Mouse (Mus musculus) T-helper 1 cell (primary cell): ENCODE measurements around the gene Nit2.
"Not testable (repeated sequence)": the region's sequence is repeated elsewhere in the genome, so short reads cannot be mapped to it uniquely, and the experiment has no call there.

Source experiments
- in situ Hi-C: fragments of 300-600 bp; cut with MboI, MseI; formaldehyde crosslinking; loops from one replicate; pipeline ENCODE4 v1.15.1; 2025; ENCODE audit warnings: high pct_unique_total_duplicates

The Nit2 gene

DNA sequence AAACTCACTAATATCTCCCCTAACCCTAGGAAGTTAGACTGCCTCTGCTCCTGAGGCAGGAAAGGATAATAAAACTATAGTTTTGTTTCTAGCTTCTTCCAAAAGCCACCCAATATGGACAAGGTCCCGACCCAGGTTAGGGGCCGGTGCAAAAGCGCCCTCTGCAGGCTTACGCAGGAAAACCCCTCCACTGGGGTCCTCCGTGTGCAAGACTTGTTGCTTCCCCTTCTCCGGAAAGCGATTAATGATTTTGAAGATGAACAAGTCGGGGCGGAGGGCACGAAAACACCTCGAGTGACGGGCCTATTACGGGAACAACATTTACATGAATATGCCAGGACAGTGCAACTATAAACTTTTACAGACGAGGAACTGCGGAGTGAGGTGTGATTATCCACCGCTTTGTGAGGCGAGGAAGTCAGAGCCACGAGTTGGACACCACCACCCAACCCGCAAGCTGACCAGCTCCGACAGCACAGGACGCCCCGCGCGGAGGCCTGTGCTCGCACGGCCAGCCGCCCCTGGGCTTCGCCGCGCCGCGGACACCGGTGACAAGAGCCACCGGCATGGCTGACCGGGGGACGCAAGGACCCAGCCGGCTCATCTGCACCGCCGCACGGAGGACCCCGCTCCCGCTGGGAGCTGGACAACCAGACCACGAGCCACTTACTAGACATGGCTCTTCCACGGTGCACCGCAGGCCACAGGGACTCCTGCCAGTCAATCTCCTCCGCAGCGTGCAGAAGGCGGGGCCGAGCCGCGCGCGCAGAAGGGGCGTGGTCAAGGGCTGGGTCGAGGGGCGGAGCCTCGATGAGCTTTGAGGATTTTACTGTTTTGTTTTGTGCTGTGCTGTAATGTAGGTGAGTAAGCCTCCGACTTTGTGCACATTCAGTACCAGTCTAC is at the start of gene Nit2:
Nit2 (minus strand) TSS at position 731 of the 903 bp plus-strand sequence.
- in situ Hi-C loops, result loop anchor here (5.0 kb wide), 1 partner anchor 35 kb away; no protein-coding TSS in a partner anchor

- in situ Hi-C loops, result no loop called here
Observed at GRCm38 (mm10) chr16:57215957-57216356, 48.8 kb upstream of the Nit2 start.

DNA sequence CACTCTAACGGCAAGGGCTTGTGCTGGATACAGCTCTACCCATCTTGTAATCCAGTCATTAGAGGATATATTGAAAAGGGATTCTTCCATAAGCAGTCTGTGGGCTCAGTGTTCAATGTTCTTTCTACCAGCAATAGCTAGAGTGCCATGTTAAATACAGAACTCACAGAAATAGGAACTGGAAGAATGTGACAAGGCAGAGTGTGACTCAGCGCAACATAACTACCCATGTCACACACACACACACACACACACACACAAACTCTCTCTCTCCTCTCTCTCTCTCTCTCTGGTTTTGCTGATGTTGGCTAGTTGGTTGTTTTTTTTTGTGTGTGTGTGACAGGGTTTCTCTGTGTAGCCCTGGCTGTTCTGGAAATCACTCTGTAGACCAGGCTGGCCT is 43.9 kb upstream of the Nit2 start:
- in situ Hi-C loops, result no loop called here

- in situ Hi-C loops, result no loop called here
Observed at GRCm38 (mm10) chr16:57208342-57208741, 41.2 kb upstream of the Nit2 start.

DNA sequence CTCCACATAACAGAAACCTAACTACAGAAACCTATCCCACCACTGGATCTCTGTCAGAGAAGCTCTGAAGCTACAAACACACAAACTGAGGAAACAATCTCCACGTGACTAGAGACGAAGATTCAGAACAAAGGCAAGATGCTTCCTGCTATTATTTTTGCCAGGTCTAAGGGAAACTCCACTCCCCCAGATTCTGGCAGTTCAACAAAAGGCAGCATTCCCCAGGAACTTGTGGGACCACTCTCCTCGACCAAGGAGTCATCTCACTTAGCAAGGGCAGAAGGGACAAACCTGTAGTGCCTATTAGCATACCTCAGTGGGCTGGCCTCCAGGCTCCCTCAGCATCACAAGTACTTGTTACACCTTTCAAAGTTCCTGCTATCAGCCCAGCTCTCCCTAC is 30.1 kb upstream of the Nit2 start:
- in situ Hi-C loops, result loop anchor here (25.0 kb wide), 1 partner anchor 285 kb away; no protein-coding TSS in a partner anchor

DNA sequence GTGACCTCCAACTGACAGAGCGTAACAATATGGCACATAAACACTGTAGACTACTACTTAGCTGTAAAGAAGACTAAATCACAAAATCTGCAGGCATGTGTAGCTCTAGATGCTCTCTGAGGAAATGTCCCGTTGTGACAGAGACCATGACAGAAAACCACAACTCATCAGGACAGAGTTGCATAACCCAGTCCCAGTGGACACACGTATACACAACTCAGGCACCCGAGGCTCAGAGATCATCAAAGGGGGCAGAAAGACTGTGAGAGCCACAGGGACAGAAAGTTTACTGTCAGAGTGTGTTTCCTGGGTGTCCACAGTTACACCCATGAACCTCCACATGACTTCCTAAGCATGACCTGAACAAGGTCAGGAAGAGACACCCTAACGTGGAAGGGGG is 29.4 kb upstream of the Nit2 start:
- in situ Hi-C loops, result loop anchor here (25.0 kb wide), 1 partner anchor 284 kb away; no protein-coding TSS in a partner anchor

- in situ Hi-C loops, result loop anchor here (25.0 kb wide), 1 partner anchor 279 kb away; no protein-coding TSS in a partner anchor
Observed at GRCm38 (mm10) chr16:57191214-57191613, 24.1 kb upstream of the Nit2 start.

GRCm38 (mm10) chr16:57190390-57190789 is 23.2 kb upstream of the Nit2 start:
- in situ Hi-C loops, result loop anchor here (25.0 kb wide), 1 partner anchor 278 kb away; no protein-coding TSS in a partner anchor

DNA sequence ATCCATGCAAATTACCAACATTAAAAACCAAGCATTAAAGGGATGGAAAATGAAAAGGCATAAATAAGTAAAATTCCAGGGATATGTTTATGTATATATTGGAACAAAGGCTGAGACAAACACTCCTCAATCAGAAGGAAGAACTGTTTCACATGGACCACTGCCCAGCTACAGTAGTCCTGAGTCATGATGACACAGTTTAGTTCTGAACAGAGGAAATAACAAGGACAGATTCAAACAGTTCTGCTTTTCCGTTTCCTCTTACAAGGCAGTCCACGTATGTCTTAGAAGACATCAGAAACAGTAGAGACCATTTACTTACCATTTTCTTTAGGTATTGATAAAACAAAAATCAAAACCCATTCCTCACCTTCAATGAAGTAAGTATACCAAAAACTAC is 22.4 kb upstream of the Nit2 start:
- in situ Hi-C loops, result loop anchor here (25.0 kb wide), 1 partner anchor 277 kb away; no protein-coding TSS in a partner anchor

- in situ Hi-C loops, result loop anchor here (25.0 kb wide), 1 partner anchor 274 kb away; no protein-coding TSS in a partner anchor
Observed at GRCm38 (mm10) chr16:57186618-57187017, 19.5 kb upstream of the Nit2 start.

DNA sequence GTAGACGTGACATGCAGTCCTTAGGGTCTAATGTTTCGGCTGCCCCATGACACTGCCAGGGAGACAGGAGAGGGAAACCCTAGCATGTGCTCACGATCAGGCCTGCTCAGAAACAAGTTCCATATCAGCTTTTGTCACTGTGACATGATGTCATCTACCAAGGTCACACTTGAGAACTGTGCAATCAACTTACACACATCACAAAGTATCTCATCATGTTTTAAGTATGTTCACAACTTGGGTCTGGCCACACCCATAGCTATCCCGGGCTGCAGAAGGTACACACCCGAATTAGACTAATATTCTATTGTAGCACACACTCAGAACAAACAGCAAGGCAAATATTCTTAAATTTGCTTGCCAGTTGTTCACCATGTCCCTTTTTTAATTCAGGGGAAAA is 14.9 kb upstream of the Nit2 start:
- in situ Hi-C loops, result loop anchor here (25.0 kb wide), 1 partner anchor 270 kb away; no protein-coding TSS in a partner anchor

- in situ Hi-C loops, result loop anchor here (25.0 kb wide), 1 partner anchor 269 kb away; no protein-coding TSS in a partner anchor
Observed at GRCm38 (mm10) chr16:57181180-57181579, 14.0 kb upstream of the Nit2 start.

DNA sequence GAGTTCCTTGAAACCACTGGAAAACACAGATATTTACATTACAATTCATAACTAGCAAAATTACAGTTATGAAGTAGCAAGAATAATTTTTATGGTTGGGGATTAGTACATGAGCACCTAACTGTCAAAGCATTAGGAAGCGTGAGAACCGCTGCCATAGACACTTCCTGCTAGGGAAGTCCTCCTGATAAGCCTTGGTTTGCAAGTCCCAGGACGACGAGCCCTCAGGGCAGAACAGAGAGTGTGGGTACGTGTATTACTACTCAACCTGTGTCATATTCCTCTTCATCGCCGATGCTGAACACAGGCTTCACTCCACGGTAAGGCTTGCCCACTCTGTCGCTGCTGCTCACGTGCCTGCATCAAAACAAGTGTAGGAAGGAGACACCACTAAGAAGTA is 10.5 kb upstream of the Nit2 start:
- in situ Hi-C loops, result loop anchor here (25.0 kb wide), 1 partner anchor 265 kb away; no protein-coding TSS in a partner anchor

- in situ Hi-C loops, result loop anchor here (25.0 kb wide), 1 partner anchor 265 kb away; no protein-coding TSS in a partner anchor
Observed at GRCm38 (mm10) chr16:57177254-57177653, 10.1 kb upstream of the Nit2 start.

- in situ Hi-C loops, result loop anchor here (25.0 kb wide), 1 partner anchor 264 kb away; no protein-coding TSS in a partner anchor
Observed at GRCm38 (mm10) chr16:57176276-57176675, 9.1 kb upstream of the Nit2 start.

DNA sequence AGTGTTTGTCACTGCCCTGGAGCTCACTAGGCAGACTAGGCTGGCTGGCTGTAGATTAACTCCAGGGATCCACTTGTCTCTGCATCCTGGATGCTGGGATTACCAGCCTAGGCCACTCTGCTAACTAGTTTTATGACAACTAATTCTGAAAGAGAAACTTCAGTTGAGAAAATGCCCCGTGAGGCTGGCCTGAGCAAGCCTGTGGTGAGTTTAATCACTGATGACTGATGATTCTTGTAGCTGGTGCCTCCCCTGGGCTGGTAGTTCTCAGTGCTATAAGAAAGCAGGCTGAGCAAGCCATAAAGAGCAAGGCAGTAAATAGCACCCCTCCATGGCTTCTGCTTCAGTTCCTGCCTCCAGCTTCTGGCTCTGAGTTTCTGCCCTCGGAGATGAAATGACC is 8.6 kb upstream of the Nit2 start:
- in situ Hi-C loops, result loop anchor here (25.0 kb wide), 1 partner anchor 263 kb away; no protein-coding TSS in a partner anchor

DNA sequence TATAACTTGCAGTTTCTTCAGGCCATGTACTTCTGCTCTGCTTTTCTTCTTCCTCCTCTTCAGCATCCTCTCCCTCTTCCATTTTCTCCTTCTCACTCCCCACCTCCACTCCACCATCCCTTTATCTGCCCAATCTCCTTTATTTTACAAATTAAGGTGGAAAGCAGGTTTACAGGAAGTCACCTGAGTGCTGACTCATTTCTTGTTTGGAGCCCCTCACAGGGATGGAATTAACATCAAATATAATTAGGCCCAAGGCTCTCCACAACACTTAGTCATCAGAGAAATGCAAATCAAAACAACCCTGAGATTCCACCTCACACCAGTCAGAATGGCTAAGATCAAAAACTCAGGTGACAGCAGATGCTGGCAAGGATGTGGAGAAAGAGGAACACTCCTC is 7.3 kb upstream of the Nit2 start:
- in situ Hi-C loops, result not testable (repeated sequence)

DNA sequence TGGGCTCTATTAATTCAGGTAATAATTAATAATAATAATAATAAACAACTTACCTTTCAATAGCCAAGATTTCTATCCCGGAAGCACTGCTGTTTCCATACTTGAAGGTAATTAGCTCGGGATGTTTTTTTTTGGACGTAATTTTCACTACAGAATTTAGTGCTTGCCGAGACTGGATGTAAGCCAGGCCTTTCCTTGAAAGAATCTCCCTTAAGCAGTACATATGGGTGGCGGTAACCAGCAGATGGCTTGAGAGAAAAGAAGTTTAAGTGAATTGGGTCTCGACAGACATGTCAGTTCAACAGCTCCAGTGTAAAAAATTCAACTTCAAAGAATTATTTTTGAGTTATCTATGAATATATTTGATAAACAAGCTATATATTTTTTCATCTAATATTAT is 4.4 kb upstream of the Nit2 start:
- in situ Hi-C loops, result no loop called here

DNA sequence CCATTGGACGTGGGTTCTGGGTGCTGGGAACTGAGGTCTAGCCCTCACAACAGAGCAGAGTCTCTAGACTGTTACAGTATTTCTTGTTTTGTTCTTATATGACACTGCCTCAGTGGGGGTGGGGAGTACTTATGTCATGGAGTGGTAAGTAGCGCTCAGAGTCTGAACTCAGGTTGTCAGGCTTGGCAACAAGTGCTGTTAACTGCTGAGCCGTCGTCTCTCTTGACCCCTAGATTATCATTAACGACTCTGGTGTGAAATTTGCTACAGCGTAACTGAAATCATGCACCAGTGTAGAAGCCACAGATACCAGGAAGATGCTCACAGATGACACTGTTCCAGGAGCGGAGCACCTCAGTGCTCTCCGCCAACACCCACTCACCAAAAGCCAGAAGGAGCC is 4.0 kb upstream of the Nit2 start:
- in situ Hi-C loops, result no loop called here

DNA sequence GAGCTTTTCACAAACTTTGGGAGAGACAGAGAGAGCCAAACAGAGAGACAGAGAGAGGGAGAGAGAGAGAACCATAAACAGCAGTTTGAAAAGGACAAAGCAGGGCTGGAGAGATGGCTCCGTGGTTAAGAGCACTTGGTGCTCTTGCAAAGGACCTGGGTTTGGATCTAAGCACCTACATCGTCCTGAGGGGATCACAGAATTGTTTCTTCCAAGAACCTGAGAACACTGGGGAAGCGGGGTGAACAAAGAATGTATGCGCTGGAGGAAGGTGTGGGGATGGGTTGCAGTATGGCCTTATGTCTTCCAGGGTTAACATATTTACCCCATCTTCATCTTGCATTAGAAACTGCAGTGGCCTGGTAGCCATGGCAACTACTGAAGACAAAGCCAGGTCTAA is 1.1 kb upstream of the Nit2 start:
- in situ Hi-C loops, result loop anchor here (5.0 kb wide), 1 partner anchor 36 kb away; no protein-coding TSS in a partner anchor

GRCm38 (mm10) chr16:57167514-57167912 is 372 bp upstream of the Nit2 start:
- in situ Hi-C loops, result loop anchor here (5.0 kb wide), 1 partner anchor 35 kb away; no protein-coding TSS in a partner anchor

DNA sequence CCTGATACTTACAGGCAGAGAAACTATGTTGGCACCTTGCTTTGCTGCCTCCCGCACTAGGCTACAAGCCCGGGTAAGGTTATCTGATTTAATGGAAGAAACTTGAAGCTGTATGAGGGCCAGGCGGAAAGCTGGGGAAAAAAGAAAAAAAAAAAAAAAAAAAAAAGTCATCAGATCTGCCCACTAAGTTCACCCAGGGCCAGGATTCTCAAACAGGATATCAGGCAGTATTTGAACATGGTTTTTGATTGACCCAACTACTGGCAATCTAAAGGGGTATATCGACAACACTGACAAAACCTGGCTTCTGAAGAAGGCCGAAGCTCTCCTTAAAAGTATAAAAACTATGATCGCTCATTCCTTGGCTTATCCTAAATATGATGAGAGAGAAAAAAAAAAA is 1.1 kb downstream of the Nit2 start:
- in situ Hi-C loops, result loop anchor here (5.0 kb wide), 1 partner anchor 34 kb away; no protein-coding TSS in a partner anchor
